9 mouse cellular contexts compared by ENCODE assay signal in genomic region chr2:70261703-70262564, GRCm38 (mm10).
A peak's percentile ranks its signal among the peaks of the same experiment; 100 is the strongest.
DNase-seq lines count a peak whose midpoint lies in the region; ATAC-seq and TF ChIP-seq lines count a peak whose summit lies in the region.
"Had no signal": no experiment of that assay in that cellular context is flagged by ENCODE, and none has a peak within 500 bp of the region (broad histone marks: within the 10 kb centered on the region; RNA-seq: fewer than 3 reads in every experiment).

No protein-coding gene starts in this region.

- H3K36me3 ChIP-seq in lung, embryonic 14.5 days (ENCODE audit: insufficient read depth) = no peaks in the 10 kb centered on the region
- no peaks in the 10 kb centered on the region for H3K36me3 ChIP-seq in forebrain, embryonic 15.5 days
- no peaks in the 10 kb centered on the region for H3K36me3 ChIP-seq in midbrain, postnatal 0 days (ENCODE audit: insufficient read depth, low read length)
- H3K36me3 ChIP-seq: liver, embryonic 13.5 days had no signal

- 66% methylated on average over 8 of the region's 8 CpGs for WGBS in lung, embryonic 14.5 days
- 70% methylated on average over 8 of the region's 8 CpGs for WGBS in forebrain, embryonic 15.5 days
- WGBS in midbrain, postnatal 0 days = 64% methylated on average over 8 of the region's 8 CpGs

- no peak for TF ChIP-seq CTCF in lung, embryonic 14.5 days (IDR thresholded peaks at IDR 0.05; ENCODE audit: low read depth)
- TF ChIP-seq CTCF in midbrain, postnatal 0 days (IDR thresholded peaks at IDR 0.05) = no peak; the same call in 1 of the 2 replicates

- no peak overlapping the region for H3K4me3 ChIP-seq in lung, embryonic 14.5 days (ENCODE audit: low read depth, low read length)
- no peak overlapping the region for H3K4me3 ChIP-seq in forebrain, embryonic 15.5 days
- no peak overlapping the region for H3K4me3 ChIP-seq in midbrain, postnatal 0 days (ENCODE audit: low read depth, low read length)
- H3K4me3 ChIP-seq: liver, embryonic 13.5 days had no signal

- no peaks in the 10 kb centered on the region for H3K27me3 ChIP-seq in lung, embryonic 14.5 days (ENCODE audit: insufficient read depth, low read length)
- H3K27me3 ChIP-seq in forebrain, embryonic 15.5 days = no peaks in the 10 kb centered on the region
- no peaks in the 10 kb centered on the region for H3K27me3 ChIP-seq in midbrain, postnatal 0 days (ENCODE audit: insufficient read depth, low read length)
- H3K27me3 ChIP-seq: liver, embryonic 13.5 days had no signal

- peaks cover 16% of the 10 kb centered on the region for H3K4me1 ChIP-seq in lung, embryonic 14.5 days (ENCODE audit: insufficient read depth)
- H3K4me1 ChIP-seq in forebrain, embryonic 15.5 days = peaks cover 37% of the 10 kb centered on the region
- H3K4me1 ChIP-seq in midbrain, postnatal 0 days (ENCODE audit: insufficient read depth, low read length) = peaks cover 6% of the 10 kb centered on the region; the same call in 1 of the 2 replicates
- H3K4me1 ChIP-seq: liver, embryonic 13.5 days had no signal

- DNase-seq in embryo, embryonic 10 days (ENCODE audit: low spot score) = peak; percentile 21
- DNase-seq in embryo, embryonic 9.5 days (ENCODE audit: extremely low spot score) = no peak
- DNase-seq in lung, embryonic 14.5 days = peak; percentile 11
- no peak for DNase-seq in lung, postnatal 36 days
- peak; percentile 53 for DNase-seq in midbrain, postnatal 0 days (ENCODE audit: low spot score)
- no peak for DNase-seq in adrenal gland, adult (ENCODE audit: inconsistent age in 2 of 2, low spot score in 1 of 2)
- DNase-seq in ovary, postnatal 10 days (ENCODE audit: low spot score) = no peak
- DNase-seq: liver, embryonic 13.5 days had no signal

- peak overlapping the region; percentile 18; the same call in 1 of the 2 replicates for H3K4me2 ChIP-seq in lung, embryonic 14.5 days
- no peak overlapping the region for H3K4me2 ChIP-seq in forebrain, embryonic 15.5 days (replicated peaks)
- no peak overlapping the region for H3K4me2 ChIP-seq in midbrain, postnatal 0 days (ENCODE audit: low read depth, low read length, poor library complexity, severe bottlenecking)
- H3K4me2 ChIP-seq: liver, embryonic 13.5 days had no signal

- peak overlapping the region; percentile 76 for H3K27ac ChIP-seq in lung, embryonic 14.5 days (ENCODE audit: low read depth)
- H3K27ac ChIP-seq in forebrain, embryonic 15.5 days (replicated peaks) = peak overlapping the region; percentile 31; the same call in 1 of the 2 replicates
- 0 out of 2 replicates have a peak overlapping the region, but pooled peaks have one; percentile 3 for H3K27ac ChIP-seq in midbrain, postnatal 0 days (ENCODE audit: low read depth, low read length)
- H3K27ac ChIP-seq: liver, embryonic 13.5 days had no signal

- no peaks in the 10 kb centered on the region for H3K9me3 ChIP-seq in lung, embryonic 14.5 days (ENCODE audit: low read depth, low read length)
- H3K9me3 ChIP-seq in forebrain, embryonic 15.5 days = no peaks in the 10 kb centered on the region
- no peaks in the 10 kb centered on the region for H3K9me3 ChIP-seq in midbrain, postnatal 0 days (ENCODE audit: low read length)
- H3K9me3 ChIP-seq: liver, embryonic 13.5 days had no signal

- ATAC-seq in lung, embryonic 14.5 days (ENCODE audit: insufficient read depth) = peak; percentile 50; the same call in 1 of the 2 replicates
- ATAC-seq in forebrain, embryonic 15.5 days (replicated peaks) = peak; percentile 61
- peak; percentile 60; the same call in 1 of the 2 replicates for ATAC-seq in midbrain, postnatal 0 days (ENCODE audit: low FRiP score)

- no peak overlapping the region for H3K9ac ChIP-seq in lung, embryonic 14.5 days
- no peak overlapping the region for H3K9ac ChIP-seq in forebrain, embryonic 15.5 days (replicated peaks)
- no peak overlapping the region for H3K9ac ChIP-seq in midbrain, postnatal 0 days (replicated peaks; ENCODE audit: low read length, poor library complexity, severe bottlenecking)
- H3K9ac ChIP-seq: liver, embryonic 13.5 days had no signal

Comparison
In these comparisons a context has a peak if more than half of its experiments do, and no peak if none do; other contexts are left out.
1. DNase-seq: peak in embryo, embryonic 10 days (single experiment), lung, embryonic 14.5 days (single experiment) and midbrain, postnatal 0 days (single experiment); none in embryo, embryonic 9.5 days (single experiment), lung, postnatal 36 days (single experiment), adrenal gland, adult (0 of 2) and ovary, postnatal 10 days (single experiment).
2. H3K27ac ChIP-seq: peak in every context shown above with its lines; median percentile 76 in lung, embryonic 14.5 days; 31 in forebrain, embryonic 15.5 days; 3 in midbrain, postnatal 0 days.
3. Peak in every context shown above with its lines, with median percentiles within 50 percentile points of each other: ATAC-seq.